Mouse (Mus musculus): Measurements from ENCODE around the gene Gm27021. TPM values are rescaled to one million over a fixed set of nuclear protein-coding genes. Genes with fewer than 3 reads are reported as not detected.

The Gm27021 gene
- polyA plus RNA-seq (2014; fragmentation: Nextera tagmentation; extraction: Ambion mirVana): 2.3 and 2.5 TPM in 2 replicates

GRCm38 (mm10) chr8:120667561-120668373 lies at the start of gene Gm27021, which contains the start of gene Cox4i1:
Gm27021 (minus strand) TSS chr8:120668079.
Cox4i1 (plus strand) TSS chr8:120668222.
- WGBS: under 1% methylated on average over 92 of the region's 105 CpGs

GRCm38 (mm10) chr8:120715996-120716680 lies 48.3 kb upstream of the Gm27021 start:
- no peak overlapping the region for H3K27ac ChIP-seq (ENCODE audit: low read depth, low read length)
- H3K27me3 ChIP-seq (ENCODE audit: control insufficient read depth, insufficient read depth, low read length): no peaks in the 10 kb centered on the region
- H3K4me1 ChIP-seq (ENCODE audit: control insufficient read depth, insufficient read depth, low read length): no peaks in the 10 kb centered on the region
- ATAC-seq (ENCODE audit: insufficient read depth, low FRiP score, low TSS enrichment) (no peak), DNase-seq (ENCODE audit: low spot score) (peak; percentile 8)
- no peak overlapping the region for H3K4me2 ChIP-seq (ENCODE audit: low read depth)
- H3K4me3 ChIP-seq (ENCODE audit: low read depth, low read length): no peak overlapping the region
- WGBS: 82% methylated on average over 15 of the region's 15 CpGs
- no peaks in the 10 kb centered on the region for H3K36me3 ChIP-seq (ENCODE audit: control insufficient read depth, insufficient read depth, low read length)
- H3K9me3 ChIP-seq (ENCODE audit: control insufficient read depth, low read length): no peaks in the 10 kb centered on the region
- no peak overlapping the region for H3K9ac ChIP-seq (ENCODE audit: low read length)

More at GRCm38 (mm10) chr8:120667561-120668373, at the start of gene Gm27021, which contains the start of gene Cox4i1:
- peak within 1 kb of the TSS; percentile 77 for H3K27ac ChIP-seq (ENCODE audit: low read depth, low read length)
- peak within 1 kb of the TSS; percentile 93 for H3K9ac ChIP-seq (ENCODE audit: low read length)
- H3K27me3 ChIP-seq (ENCODE audit: control insufficient read depth, insufficient read depth, low read length): no peaks in the 10 kb centered on the region
- H3K36me3 ChIP-seq (ENCODE audit: control insufficient read depth, insufficient read depth, low read length): peaks cover 7% of the 10 kb centered on the region
- ATAC-seq (ENCODE audit: insufficient read depth, low FRiP score, low TSS enrichment) (peak; percentile 91), DNase-seq (ENCODE audit: low spot score) (peak; percentile 95)
- peaks cover 13% of the 10 kb centered on the region for H3K4me1 ChIP-seq (ENCODE audit: control insufficient read depth, insufficient read depth, low read length)
- no peaks in the 10 kb centered on the region for H3K9me3 ChIP-seq (ENCODE audit: control insufficient read depth, low read length)
- H3K4me2 ChIP-seq (ENCODE audit: low read depth): peak within 1 kb of the TSS; percentile 74
- peak within 1 kb of the TSS; percentile 96 for H3K4me3 ChIP-seq (ENCODE audit: low read depth, low read length)

GRCm38 (mm10) chr8:120715200-120715599 lies 47.3 kb upstream of the Gm27021 start:
- Histone ChIP-seq H3K4me1 (ENCODE audit: control insufficient read depth, insufficient read depth, low read length) (no peaks in the 10 kb centered on the region), H3K4me3 (ENCODE audit: low read depth, low read length) (no peak overlapping the region), H3K27ac (ENCODE audit: low read depth, low read length) (no peak overlapping the region)

GRCm38 (mm10) chr8:120709176-120709575 lies 41.3 kb upstream of the Gm27021 start:
- no peaks in the 10 kb centered on the region for H3K9me3 ChIP-seq (ENCODE audit: control insufficient read depth, low read length)
- no peak overlapping the region for H3K4me2 ChIP-seq (ENCODE audit: low read depth)
- H3K27me3 ChIP-seq (ENCODE audit: control insufficient read depth, insufficient read depth, low read length): no peaks in the 10 kb centered on the region
- H3K36me3 ChIP-seq (ENCODE audit: control insufficient read depth, insufficient read depth, low read length): no peaks in the 10 kb centered on the region
- H3K9ac ChIP-seq (ENCODE audit: low read length): no peak overlapping the region
- no peaks in the 10 kb centered on the region for H3K4me1 ChIP-seq (ENCODE audit: control insufficient read depth, insufficient read depth, low read length)
- DNase-seq (ENCODE audit: low spot score) (no peak), ATAC-seq (ENCODE audit: insufficient read depth, low FRiP score, low TSS enrichment) (no peak)
- 85% methylated on average over 10 of the region's 10 CpGs for WGBS
- no peak overlapping the region for H3K4me3 ChIP-seq (ENCODE audit: low read depth, low read length)
- no peak overlapping the region for H3K27ac ChIP-seq (ENCODE audit: low read depth, low read length)

More at GRCm38 (mm10) chr8:120715200-120715599, 47.3 kb upstream of the Gm27021 start:
- H3K36me3 ChIP-seq (ENCODE audit: control insufficient read depth, insufficient read depth, low read length): no peaks in the 10 kb centered on the region
- ATAC-seq (ENCODE audit: insufficient read depth, low FRiP score, low TSS enrichment) (no peak), DNase-seq (ENCODE audit: low spot score) (no peak)
- H3K27me3 ChIP-seq (ENCODE audit: control insufficient read depth, insufficient read depth, low read length): no peaks in the 10 kb centered on the region
- H3K9ac ChIP-seq (ENCODE audit: low read length): no peak overlapping the region
- H3K9me3 ChIP-seq (ENCODE audit: control insufficient read depth, low read length): no peaks in the 10 kb centered on the region
- 89% methylated on average over 6 of the region's 6 CpGs for WGBS
- H3K4me2 ChIP-seq (ENCODE audit: low read depth): no peak overlapping the region

- no peaks in the 10 kb centered on the region for H3K27me3 ChIP-seq (ENCODE audit: control insufficient read depth, insufficient read depth, low read length)
- ATAC-seq (ENCODE audit: insufficient read depth, low FRiP score, low TSS enrichment): no peak
- H3K27ac ChIP-seq (ENCODE audit: low read depth, low read length): no peak overlapping the region
- no peak overlapping the region for H3K4me2 ChIP-seq (ENCODE audit: low read depth)
- H3K9me3 ChIP-seq (ENCODE audit: control insufficient read depth, low read length): no peaks in the 10 kb centered on the region
- H3K36me3 ChIP-seq (ENCODE audit: control insufficient read depth, insufficient read depth, low read length): no peaks in the 10 kb centered on the region
- H3K4me1 ChIP-seq (ENCODE audit: control insufficient read depth, insufficient read depth, low read length): no peaks in the 10 kb centered on the region
- no peak overlapping the region for H3K4me3 ChIP-seq (ENCODE audit: low read depth, low read length)
- 86% methylated on average over 3 of the region's 3 CpGs for WGBS
- no peak overlapping the region for H3K9ac ChIP-seq (ENCODE audit: low read length)
- DNase-seq (ENCODE audit: low spot score): no peak
Observed at GRCm38 (mm10) chr8:120706193-120706592, 38.3 kb upstream of the Gm27021 start.

- 78% methylated on average over 15 of the region's 15 CpGs for WGBS
- ATAC-seq (ENCODE audit: insufficient read depth, low FRiP score, low TSS enrichment) (no peak), DNase-seq (ENCODE audit: low spot score) (no peak)
- Histone ChIP-seq H3K27ac (ENCODE audit: low read depth, low read length) (no peak overlapping the region), H3K4me3 (ENCODE audit: low read depth, low read length) (no peak overlapping the region), H3K9me3 (ENCODE audit: control insufficient read depth, low read length) (no peaks in the 10 kb centered on the region), H3K4me2 (ENCODE audit: low read depth) (no peak overlapping the region), H3K4me1 (ENCODE audit: control insufficient read depth, insufficient read depth, low read length) (no peaks in the 10 kb centered on the region), H3K36me3 (ENCODE audit: control insufficient read depth, insufficient read depth, low read length) (no peaks in the 10 kb centered on the region), H3K9ac (ENCODE audit: low read length) (no peak overlapping the region), H3K27me3 (ENCODE audit: control insufficient read depth, insufficient read depth, low read length) (no peaks in the 10 kb centered on the region)
Observed at GRCm38 (mm10) chr8:120705163-120705562, 37.3 kb upstream of the Gm27021 start.

- H3K27ac ChIP-seq (ENCODE audit: low read depth, low read length): no peak overlapping the region
- no peak overlapping the region for H3K4me2 ChIP-seq (ENCODE audit: low read depth)
- no peaks in the 10 kb centered on the region for H3K36me3 ChIP-seq (ENCODE audit: control insufficient read depth, insufficient read depth, low read length)
- ATAC-seq (ENCODE audit: insufficient read depth, low FRiP score, low TSS enrichment) (no peak), DNase-seq (ENCODE audit: low spot score) (no peak)
- no peak overlapping the region for H3K9ac ChIP-seq (ENCODE audit: low read length)
- no peaks in the 10 kb centered on the region for H3K9me3 ChIP-seq (ENCODE audit: control insufficient read depth, low read length)
- H3K4me1 ChIP-seq (ENCODE audit: control insufficient read depth, insufficient read depth, low read length): no peaks in the 10 kb centered on the region
- no peaks in the 10 kb centered on the region for H3K27me3 ChIP-seq (ENCODE audit: control insufficient read depth, insufficient read depth, low read length)
- WGBS: 25% methylated on average over 9 of the region's 9 CpGs
- H3K4me3 ChIP-seq (ENCODE audit: low read depth, low read length): no peak overlapping the region
Observed at GRCm38 (mm10) chr8:120704203-120704602, 36.3 kb upstream of the Gm27021 start.

GRCm38 (mm10) chr8:120701758-120702465 lies 34.0 kb upstream of the Gm27021 start:
- Histone ChIP-seq H3K4me3 (ENCODE audit: low read depth, low read length) (no peak overlapping the region), H3K27me3 (ENCODE audit: control insufficient read depth, insufficient read depth, low read length) (no peaks in the 10 kb centered on the region), H3K9ac (ENCODE audit: low read length) (no peak overlapping the region), H3K9me3 (ENCODE audit: control insufficient read depth, low read length) (no peaks in the 10 kb centered on the region), H3K4me2 (ENCODE audit: low read depth) (no peak overlapping the region), H3K4me1 (ENCODE audit: control insufficient read depth, insufficient read depth, low read length) (no peaks in the 10 kb centered on the region), H3K36me3 (ENCODE audit: control insufficient read depth, insufficient read depth, low read length) (no peaks in the 10 kb centered on the region), H3K27ac (ENCODE audit: low read depth, low read length) (no peak overlapping the region)
- DNase-seq (ENCODE audit: low spot score) (no peak), ATAC-seq (ENCODE audit: insufficient read depth, low FRiP score, low TSS enrichment) (no peak)
- WGBS: 53% methylated on average over 19 of the region's 19 CpGs

Measured in neural tube, embryonic 11.5 days (tissue).